Mouse (Mus musculus): ENCODE data around the gene Mitd1.

DNA sequence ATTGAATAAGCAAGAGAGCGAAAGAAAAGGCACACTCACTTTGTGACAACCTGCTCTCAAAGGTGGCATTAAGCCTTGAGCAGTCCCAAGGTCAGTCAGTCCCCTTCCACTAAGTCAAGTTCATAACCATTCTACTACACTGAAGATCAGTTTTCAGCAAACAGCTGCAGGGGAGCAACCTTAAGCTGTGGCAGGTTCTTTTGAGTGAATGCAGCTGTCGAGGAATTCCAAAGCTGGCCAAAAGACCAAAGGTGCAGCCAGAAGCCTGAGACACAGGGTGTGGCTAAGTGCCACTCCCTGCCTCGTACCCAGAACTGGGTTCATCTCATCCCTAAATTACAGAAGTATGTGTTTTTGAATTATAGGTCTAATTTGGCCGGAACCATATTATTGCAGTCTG is 9.6 kb upstream of the Mitd1 start:
- TF ChIP-seq POLR2A (IDR thresholded peaks at IDR 0.05; ENCODE audit: control insufficient read depth in 1 of 2, insufficient read depth in 1 of 2, low read depth in 1 of 2, low read length in 2 of 2, poor library complexity in 1 of 2): peak in 1 of 2 experiments; percentile 31; a peak in 1 of 4 replicates
- no peak for TF ChIP-seq TAL1 (IDR thresholded peaks at IDR 0.05; ENCODE audit: low read length)
- TF ChIP-seq MAX (IDR thresholded peaks at IDR 0.05; ENCODE audit: low read length): no peak
- TF ChIP-seq NRF1 (IDR thresholded peaks at IDR 0.05; ENCODE audit: insufficient read depth, low read depth, low read length, poor library complexity, severe bottlenecking): no peak
- TF ChIP-seq JUND (IDR thresholded peaks at IDR 0.05; ENCODE audit: low read depth, low read length): no peak
- TF ChIP-seq CTCF (IDR thresholded peaks at IDR 0.05 in 2 of 3, conservative IDR thresholded peaks at IDR 0.05 in 1 of 3; ENCODE audit: control insufficient read depth in 1 of 3, insufficient read depth in 1 of 3, low read depth in 2 of 3, low read length in 3 of 3, poor library complexity in 1 of 3, severe bottlenecking in 1 of 3): no peak
- TF ChIP-seq TBP (IDR thresholded peaks at IDR 0.05; ENCODE audit: low read depth, low read length): no peak
- TF ChIP-seq NELFE (IDR thresholded peaks at IDR 0.05; ENCODE audit: low read depth, low read length): no peak
- TF ChIP-seq MAFK (IDR thresholded peaks at IDR 0.05; ENCODE audit: borderline replicate concordance, low read depth, low read length): no peak
- TF ChIP-seq TCF12 (IDR thresholded peaks at IDR 0.05; ENCODE audit: low read depth, low read length): no peak
- TF ChIP-seq EP300 (IDR thresholded peaks at IDR 0.05; ENCODE audit: low read depth in 1 of 2, low read length in 2 of 2): no peak
- no peak for TF ChIP-seq POLR2AphosphoS5 (IDR thresholded peaks at IDR 0.05; ENCODE audit: borderline replicate concordance, low read depth, low read length)

All from MEL (cell line).